Mouse (Mus musculus) lung, adult 18-20 months (tissue): ENCODE measurements at regions not wholly inside any gene's neighbourhood (a gene's known extent, or its start where the extent isn't known, plus 50 kb on each side); places are given as distances from the start of the nearest gene placed in this dataset.

Experiments used
- DNase-seq, 2 experiments: peaks; one replicate each; pipeline ENCODE4 v3.0.0; 2022; ENCODE audit warnings: mixed read lengths in 2 of 2

GRCm38 (mm10) chr5:45269391-45269790, 180.6 kb downstream of the Qdpr start:
- DNase-seq, result no peak

GRCm38 (mm10) chr5:45266914-45267313, 183.1 kb downstream of the Qdpr start:
- DNase-seq, result no peak

GRCm38 (mm10) chr5:45258486-45258885, 191.6 kb downstream of the Qdpr start:
- DNase-seq, result no peak

- DNase-seq, result no peak
Measured at GRCm38 (mm10) chr5:45256256-45256999, 193.6 kb downstream of the Qdpr start.

GRCm38 (mm10) chr5:45231856-45232255, 218.2 kb downstream of the Qdpr start:
- no peak for DNase-seq

GRCm38 (mm10) chr5:45230097-45230496, 219.9 kb downstream of the Qdpr start:
- DNase-seq, result no peak

GRCm38 (mm10) chr5:45229477-45229876, 220.6 kb downstream of the Qdpr start:
- no peak for DNase-seq

GRCm38 (mm10) chr5:45228226-45228927, 221.7 kb downstream of the Qdpr start:
- no peak for DNase-seq

GRCm38 (mm10) chr5:45220272-45220916, 229.6 kb downstream of the Qdpr start:
- DNase-seq, result peak; percentile 9 to 16

GRCm38 (mm10) chr5:45219558-45219957, 230.5 kb downstream of the Qdpr start:
- no peak for DNase-seq

GRCm38 (mm10) chr5:45219101-45219500, 230.9 kb downstream of the Qdpr start:
- DNase-seq, result no peak

GRCm38 (mm10) chr5:45214475-45214874, 235.6 kb downstream of the Qdpr start:
- DNase-seq, result no peak

- DNase-seq, result no peak
Measured at GRCm38 (mm10) chr5:45198408-45198807, 251.6 kb downstream of the Qdpr start.

- DNase-seq, result no peak
Measured at GRCm38 (mm10) chr5:45196159-45196558, 253.9 kb downstream of the Qdpr start.

- no peak for DNase-seq
Measured at GRCm38 (mm10) chr5:45192287-45192686, 257.7 kb downstream of the Qdpr start.

GRCm38 (mm10) chr5:45173035-45173755, 276.8 kb downstream of the Qdpr start:
- DNase-seq, result peak; percentile 20 to 36

- no peak for DNase-seq
Measured at GRCm38 (mm10) chr5:45159194-45159593, 290.8 kb downstream of the Qdpr start.

- DNase-seq, result no peak
Measured at GRCm38 (mm10) chr5:45154936-45155335, 295.1 kb downstream of the Qdpr start.

- DNase-seq, result no peak
Measured at GRCm38 (mm10) chr5:45144186-45144585, 305.9 kb downstream of the Qdpr start.

GRCm38 (mm10) chr5:45137198-45137973, 312.6 kb downstream of the Qdpr start:
- no peak for DNase-seq

GRCm38 (mm10) chr5:45136696-45137095, 313.3 kb downstream of the Qdpr start:
- DNase-seq, result no peak

- DNase-seq, result no peak
Measured at GRCm38 (mm10) chr5:45127971-45128370, 322.1 kb downstream of the Qdpr start.
